Mouse (Mus musculus): ENCODE measurements around the gene Casp12.
"Not testable (repeated sequence)": the region's sequence is repeated elsewhere in the genome, so short reads cannot be mapped to it uniquely, and the experiment has no call there.

Casp12 gene

GRCm38 (mm10) chr9:5345291-5345898 lies at the start of gene Casp12:
Casp12 (plus strand) TSS chr9:5345430.
- DNase-seq (ENCODE audit: low spot score): peak; percentile 11

GRCm38 (mm10) chr9:5296354-5297237 lies 48.6 kb upstream of the Casp12 start:
- DNase-seq (ENCODE audit: low spot score): no peak

- no peak for DNase-seq (ENCODE audit: low spot score)
Measured at GRCm38 (mm10) chr9:5298329-5299131, 46.7 kb upstream of the Casp12 start, which contains the start of gene Casp1. Casp1 (plus strand) TSS chr9:5298517.

DNA sequence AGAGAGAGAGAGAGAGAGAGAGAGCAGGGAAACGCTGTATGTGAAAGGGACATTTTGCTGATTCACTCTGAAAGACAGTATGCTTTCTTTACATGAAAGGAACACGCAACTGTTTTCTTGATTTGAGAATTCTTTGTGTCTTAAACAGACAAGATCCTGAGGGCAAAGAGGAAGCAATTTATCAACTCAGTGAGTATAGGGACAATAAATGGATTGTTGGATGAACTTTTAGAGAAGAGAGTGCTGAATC lies 46.2 kb upstream of the Casp12 start:
- DNase-seq (ENCODE audit: low spot score): no peak

GRCm38 (mm10) chr9:5308561-5308960 lies 36.7 kb upstream of the Casp12 start, which contains the start of gene Casp4:
Casp4 (plus strand) TSS chr9:5308828.
- no peak for DNase-seq (ENCODE audit: low spot score)

DNA sequence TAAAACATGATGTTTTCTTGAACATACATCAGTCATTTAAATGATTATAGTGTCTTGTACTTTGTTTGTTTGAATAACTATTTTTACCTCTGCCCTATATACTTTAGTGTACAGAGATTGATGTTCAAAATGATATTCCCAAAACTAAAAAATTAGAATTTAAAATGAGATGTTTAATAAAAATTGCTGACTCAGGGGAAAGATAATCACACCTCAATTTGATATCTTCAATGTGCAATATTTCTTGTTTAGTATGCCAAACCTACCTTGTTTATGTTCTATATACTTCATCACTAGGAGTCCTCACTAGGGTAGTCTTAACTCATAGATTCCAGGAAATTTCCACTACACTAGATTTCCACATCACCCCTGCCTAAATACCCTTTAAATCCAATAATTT lies 35.1 kb upstream of the Casp12 start:
- DNase-seq (ENCODE audit: low spot score): no peak

DNA sequence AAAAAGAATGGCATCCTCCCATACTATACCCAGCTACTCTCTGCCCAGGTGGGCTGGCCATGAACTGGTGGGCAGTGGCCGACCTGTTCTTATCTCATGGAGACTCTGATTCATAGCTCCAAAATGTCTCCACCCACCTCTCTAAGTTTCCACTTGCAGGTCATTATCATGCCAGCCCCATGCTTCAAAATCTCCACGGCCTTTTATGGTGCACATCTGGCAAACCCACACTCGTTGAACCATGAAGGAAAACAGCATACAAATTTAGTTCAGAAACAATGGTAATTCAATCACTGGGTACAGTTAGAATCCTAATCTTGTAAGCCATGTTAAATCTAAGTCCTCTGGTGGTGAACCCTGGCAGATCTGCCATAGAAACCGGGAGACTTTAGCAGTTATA lies 33.8 kb upstream of the Casp12 start:
- DNase-seq (ENCODE audit: low spot score): no peak

GRCm38 (mm10) chr9:5328204-5328603 lies 17.0 kb upstream of the Casp12 start:
- no peak for DNase-seq (ENCODE audit: low spot score)

DNA sequence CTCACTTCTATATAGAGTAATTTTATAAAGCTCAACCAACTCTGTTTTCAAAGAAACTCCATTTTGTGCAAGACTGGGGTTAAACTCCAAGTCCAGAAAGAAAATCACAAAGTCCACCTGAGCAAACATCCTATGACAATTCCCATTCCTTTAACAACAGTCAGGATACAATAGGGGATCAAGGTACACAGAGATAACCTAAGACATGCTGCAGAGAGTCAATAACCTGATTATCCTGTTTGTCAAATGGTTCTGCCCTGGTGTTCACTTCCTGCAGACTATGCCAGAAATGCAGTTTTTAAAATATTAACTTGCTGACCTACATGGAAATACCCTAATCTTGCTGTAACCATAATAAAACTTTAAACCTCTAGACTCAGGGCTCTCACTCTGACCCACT lies 12.8 kb upstream of the Casp12 start:
- no peak for DNase-seq (ENCODE audit: low spot score)

DNA sequence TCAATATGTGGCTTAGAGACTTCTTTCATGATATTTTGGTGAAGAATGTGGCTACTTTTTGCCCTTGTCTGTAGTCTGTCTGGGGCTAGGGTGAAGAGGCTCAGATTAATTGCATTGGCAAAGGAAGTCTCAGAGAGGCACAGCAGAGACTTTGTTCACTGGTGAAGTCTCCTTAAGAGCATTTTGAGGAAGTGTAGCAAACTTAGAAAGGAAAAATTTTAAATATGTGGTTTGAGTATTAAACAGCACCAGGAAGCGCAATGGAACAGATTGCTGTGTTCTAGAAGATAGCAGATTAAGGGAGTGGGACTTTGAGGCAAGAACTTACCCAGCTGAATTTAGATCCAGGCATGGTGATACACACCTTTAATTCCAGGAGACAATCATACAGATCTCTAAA lies 11.8 kb upstream of the Casp12 start:
- DNase-seq (ENCODE audit: low spot score): no peak

DNA sequence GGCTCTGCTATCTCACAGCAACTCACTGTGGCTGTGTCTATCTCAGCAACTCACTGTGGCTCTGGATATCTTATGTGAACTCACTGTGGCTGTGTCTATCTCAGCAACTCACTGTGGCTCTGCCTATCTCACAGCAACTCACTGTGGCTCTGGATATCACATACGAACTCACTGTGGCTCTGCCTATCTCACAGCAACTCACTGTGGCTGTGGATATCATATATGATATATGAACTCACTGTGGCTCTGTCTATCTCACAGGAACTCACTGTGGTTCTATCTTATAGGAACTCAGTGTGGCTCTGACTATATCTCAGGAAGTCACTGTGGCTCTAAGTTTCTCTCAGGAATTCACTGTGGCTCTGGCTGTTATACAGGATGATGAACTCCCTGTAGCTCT lies 2.1 kb upstream of the Casp12 start:
- no peak for DNase-seq (ENCODE audit: low spot score)

DNA sequence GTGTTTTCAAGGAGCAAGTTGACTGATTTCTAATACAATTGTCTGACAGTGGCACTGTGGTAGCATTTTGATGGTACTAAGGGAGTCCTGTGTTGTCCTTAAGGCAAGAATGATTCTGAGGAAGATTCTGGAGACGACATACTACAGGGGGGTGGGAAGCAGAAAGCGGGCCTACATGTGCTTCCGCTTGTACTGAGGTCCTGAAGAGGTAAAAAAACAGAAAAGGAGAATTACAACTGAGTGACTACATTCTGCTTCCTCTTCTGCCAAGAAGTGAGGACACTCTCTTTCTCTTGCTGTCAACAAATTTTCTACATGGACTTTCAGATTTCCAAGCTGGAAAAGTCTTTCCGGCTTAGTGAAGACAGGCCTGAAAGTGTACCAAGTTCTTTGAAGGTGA lies 1.1 kb upstream of the Casp12 start:
- DNase-seq (ENCODE audit: low spot score): no peak

GRCm38 (mm10) chr9:5347381-5347780 lies 2.2 kb downstream of the Casp12 start:
- no peak for DNase-seq (ENCODE audit: low spot score)

DNA sequence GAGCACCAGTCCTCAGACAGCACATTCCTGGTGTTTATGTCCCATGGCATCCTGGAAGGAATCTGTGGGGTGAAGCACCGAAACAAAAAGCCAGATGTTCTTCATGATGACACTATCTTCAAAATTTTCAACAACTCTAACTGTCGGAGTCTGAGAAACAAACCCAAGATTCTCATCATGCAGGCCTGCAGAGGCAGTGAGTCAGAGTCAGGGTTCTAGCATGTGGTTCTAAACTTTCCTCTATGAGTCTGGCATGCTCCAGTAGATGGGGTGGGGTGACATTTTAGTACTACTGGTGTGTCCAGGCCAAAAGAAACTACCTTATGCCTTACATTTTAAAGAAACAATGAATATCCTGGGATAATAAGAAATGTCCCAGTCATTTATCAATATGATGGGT lies 8.4 kb downstream of the Casp12 start:
- no peak for DNase-seq (ENCODE audit: low spot score)

GRCm38 (mm10) chr9:5356801-5357200 lies 11.6 kb downstream of the Casp12 start:
- DNase-seq (ENCODE audit: low spot score): peak; percentile 21

- no peak for DNase-seq (ENCODE audit: low spot score)
Measured at GRCm38 (mm10) chr9:5393561-5393960, 48.3 kb downstream of the Casp12 start.

- not testable (repeated sequence) for DNase-seq (ENCODE audit: low spot score)
Measured at GRCm38 (mm10) chr9:5395861-5396260, 50.6 kb downstream of the Casp12 start.

DNA sequence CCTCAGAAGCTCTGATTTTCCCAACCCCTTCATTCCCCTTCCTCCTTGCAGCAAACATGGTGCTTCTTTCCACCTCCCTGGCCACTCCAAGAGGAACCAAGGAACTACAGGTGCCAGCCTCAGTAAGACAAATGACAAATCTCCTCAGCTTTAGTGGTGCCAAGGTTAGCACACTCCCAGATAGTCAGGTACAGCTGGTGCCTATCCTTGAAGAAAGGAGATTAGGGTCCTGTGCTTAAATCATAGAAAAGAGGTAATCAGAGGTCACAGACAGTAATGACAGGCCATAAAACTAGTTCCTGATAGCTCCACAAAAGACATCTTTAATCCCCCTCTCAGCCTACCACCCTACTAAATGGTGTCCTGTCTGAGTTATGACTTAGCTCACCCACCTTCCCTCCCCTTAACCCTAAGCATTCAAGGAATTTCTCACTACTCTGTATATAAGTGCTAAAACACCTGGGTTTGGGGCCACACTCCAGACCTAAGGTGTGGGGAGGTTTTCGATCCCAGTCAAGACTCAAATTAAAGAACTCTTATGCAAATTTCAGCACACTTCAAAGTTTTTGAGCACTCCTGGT lies 65.8 kb downstream of the Casp12 start:
- DNase-seq (ENCODE audit: low spot score): no peak

DNA sequence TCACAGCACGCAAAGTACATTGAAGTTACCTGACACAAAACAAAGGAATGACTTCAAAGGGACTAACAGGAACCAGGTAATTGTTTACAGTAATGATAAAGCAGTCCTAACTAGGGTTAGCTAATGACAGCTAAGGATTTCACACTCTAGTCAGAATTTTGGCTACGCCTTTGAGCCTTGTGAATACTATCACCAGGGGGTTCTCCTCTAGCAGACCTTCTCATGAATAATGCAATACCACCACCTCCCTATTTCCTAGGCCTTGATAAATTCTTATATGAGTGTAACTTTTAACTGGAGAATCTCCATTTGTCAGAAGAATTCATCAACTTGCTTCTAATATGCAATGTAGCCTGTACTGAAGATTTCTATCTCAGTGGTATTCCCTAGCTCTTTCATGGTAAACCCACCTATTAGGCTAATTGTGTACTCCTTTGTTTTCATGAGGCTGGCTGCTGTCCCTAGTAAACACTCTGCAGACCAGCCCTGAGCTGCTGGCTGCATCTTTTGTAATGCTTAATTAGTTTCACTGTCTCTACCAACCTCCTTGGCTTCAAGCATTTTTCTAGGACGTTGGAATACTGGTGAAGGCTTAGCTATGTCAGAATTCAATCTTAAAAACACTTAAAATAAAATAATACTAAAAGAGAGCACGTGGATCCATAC lies 67.3 kb downstream of the Casp12 start:
- DNase-seq (ENCODE audit: low spot score): no peak

DNA sequence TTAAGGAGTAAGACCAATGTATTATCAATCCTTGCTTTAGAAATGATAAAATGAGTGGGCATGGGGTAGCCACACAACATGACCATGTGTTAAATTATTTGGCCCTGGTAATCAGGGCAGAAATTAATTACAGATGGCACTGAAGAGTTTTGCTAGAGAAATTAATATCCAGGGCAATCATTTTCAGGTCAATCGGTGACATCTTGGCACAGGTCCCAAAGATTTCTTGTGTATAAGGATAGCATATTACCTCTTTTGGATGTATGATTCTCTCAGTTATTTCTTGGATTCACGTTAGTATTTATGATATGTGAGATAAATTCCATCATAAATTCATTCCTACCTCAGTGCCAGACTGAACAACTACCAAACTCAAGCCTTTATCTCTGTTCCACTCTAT lies 72.6 kb downstream of the Casp12 start:
- no peak for DNase-seq (ENCODE audit: low spot score)
